Mouse (Mus musculus) right cerebral cortex, adult 2 months (tissue): ENCODE results near the gene Synpo2.

ENCODE experiments used
- DNase-seq, 2 experiments: peaks; one replicate each; pipeline ENCODE4 v3.0.0; 2021 to 2022; ENCODE audit warnings: low spot score in 2 of 2

The Synpo2 gene

GRCm38 (mm10) chr3:123235921-123236320 is at the start of gene Synpo2:
Gene Synpo2, minus strand, starts transcription at chr3:123236149.
- DNase-seq, result peak; percentile 34 to 57

GRCm38 (mm10) chr3:123285649-123286048 is 49.7 kb upstream of the Synpo2 start:
- DNase-seq, result no peak

- no peak for DNase-seq
Observed at GRCm38 (mm10) chr3:123284284-123284683, 48.3 kb upstream of the Synpo2 start.

- DNase-seq, result no peak
Observed at GRCm38 (mm10) chr3:123282866-123283615, 47.1 kb upstream of the Synpo2 start.

- peak; percentile 47 to 66 for DNase-seq
Observed at GRCm38 (mm10) chr3:123267741-123268201, 31.8 kb upstream of the Synpo2 start.

GRCm38 (mm10) chr3:123266753-123267651 is 31.1 kb upstream of the Synpo2 start, which contains the start of gene Sec24d:
Gene Sec24d, plus strand, starts transcription at chr3:123267455.
- DNase-seq, result peak; percentile 70 to 80

GRCm38 (mm10) chr3:123264706-123265105 is 28.8 kb upstream of the Synpo2 start:
- DNase-seq, result peak; percentile 6 to 8

- no peak for DNase-seq
Observed at GRCm38 (mm10) chr3:123258709-123259108, 22.8 kb upstream of the Synpo2 start.

GRCm38 (mm10) chr3:123256181-123257101 is 20.5 kb upstream of the Synpo2 start:
- no peak for DNase-seq

GRCm38 (mm10) chr3:123245646-123246045 is 9.7 kb upstream of the Synpo2 start:
- no peak for DNase-seq

GRCm38 (mm10) chr3:123244376-123244775 is 8.4 kb upstream of the Synpo2 start:
- DNase-seq, result no peak

GRCm38 (mm10) chr3:123237446-123237845 is 1.5 kb upstream of the Synpo2 start:
- no peak for DNase-seq

- DNase-seq, result no peak
Observed at GRCm38 (mm10) chr3:123237039-123237438, 1.1 kb upstream of the Synpo2 start.

- no peak for DNase-seq
Observed at GRCm38 (mm10) chr3:123235495-123235894, 454 bp downstream of the Synpo2 start.

GRCm38 (mm10) chr3:123234191-123234836 is 1.6 kb downstream of the Synpo2 start:
- peak; percentile 64 to 71 for DNase-seq

GRCm38 (mm10) chr3:123231639-123232038 is 4.3 kb downstream of the Synpo2 start:
- no peak for DNase-seq

GRCm38 (mm10) chr3:123227276-123227675 is 8.7 kb downstream of the Synpo2 start:
- DNase-seq, result no peak

- DNase-seq, result no peak
Observed at GRCm38 (mm10) chr3:123218646-123219045, 17.3 kb downstream of the Synpo2 start.

- no peak for DNase-seq
Observed at GRCm38 (mm10) chr3:123208891-123209290, 27.1 kb downstream of the Synpo2 start.

- no peak for DNase-seq
Observed at GRCm38 (mm10) chr3:123207386-123207785, 28.6 kb downstream of the Synpo2 start.

- DNase-seq, result no peak
Observed at GRCm38 (mm10) chr3:123205485-123205884, 30.5 kb downstream of the Synpo2 start.
